Mouse (Mus musculus): ENCODE measurements at regions not wholly inside any gene's neighbourhood (a gene's known extent, or its start where the extent isn't known, plus 50 kb on each side); places are given as distances from the start of the nearest gene placed in this dataset.

- no peak for TF ChIP-seq EP300 (IDR thresholded peaks at IDR 0.05; ENCODE audit: low read depth)
- TF ChIP-seq CTCF (IDR thresholded peaks at IDR 0.05; ENCODE audit: low read depth): no peak
Measured at GRCm38 (mm10) chr12:13709806-13710205, 440.9 kb downstream of the Nbas start.

Measured in heart, postnatal 0 days (tissue).